Mouse (Mus musculus): ENCODE data around the gene Speer4f1. TPM values are rescaled to one million over a fixed set of nuclear protein-coding genes. Genes with fewer than 3 reads are reported as not detected.
A peak's percentile ranks its signal among the peaks of the same experiment; 100 is the strongest.
"Not testable (repeated sequence)": the region's sequence is repeated elsewhere in the genome, so short reads cannot be mapped to it uniquely, and the experiment has no call there.

Speer4f1 gene
- total and polyA plus RNA-seq, 2 experiments from 2014 or later: not detected

DNA sequence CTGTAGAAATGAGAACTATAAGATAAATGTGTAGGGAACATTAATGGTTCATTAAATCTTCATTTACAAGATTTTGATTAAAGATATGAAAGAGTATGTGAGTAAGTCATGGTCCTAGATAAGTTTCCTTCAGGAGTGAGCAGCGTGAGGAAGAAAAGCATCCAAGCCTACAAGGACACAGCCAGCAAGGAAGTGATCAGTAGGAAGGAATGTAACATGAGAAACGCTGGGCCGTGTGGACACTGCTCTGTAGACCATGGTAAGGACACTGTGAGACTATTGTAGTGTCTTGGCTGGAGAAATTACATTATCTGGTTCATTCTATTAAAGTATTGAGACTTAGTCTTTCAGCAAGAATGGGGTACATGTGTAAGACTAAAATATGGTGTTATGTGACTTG is 19.2 kb upstream of the Speer4f1 start:
- H3K9ac ChIP-seq: no peak overlapping the region
- H3K27ac ChIP-seq (ENCODE audit: low read depth, low read length): no peak overlapping the region
- no peak for ATAC-seq
- no peaks in the 10 kb centered on the region for H3K36me3 ChIP-seq (ENCODE audit: insufficient read depth)
- no peak overlapping the region for H3K4me2 ChIP-seq (ENCODE audit: low read depth)
- no peaks in the 10 kb centered on the region for H3K4me1 ChIP-seq (ENCODE audit: insufficient read depth)
- WGBS: 89% methylated on average over 3 of the region's 3 CpGs
- TF ChIP-seq CTCF (IDR thresholded peaks at IDR 0.05; ENCODE audit: low read depth): no peak
- no peaks in the 10 kb centered on the region for H3K27me3 ChIP-seq (ENCODE audit: insufficient read depth, low read length)
- no peaks in the 10 kb centered on the region for H3K9me3 ChIP-seq (ENCODE audit: low read length)
- no peak for DNase-seq
- no peak overlapping the region for H3K4me3 ChIP-seq (ENCODE audit: low read depth, low read length)

DNA sequence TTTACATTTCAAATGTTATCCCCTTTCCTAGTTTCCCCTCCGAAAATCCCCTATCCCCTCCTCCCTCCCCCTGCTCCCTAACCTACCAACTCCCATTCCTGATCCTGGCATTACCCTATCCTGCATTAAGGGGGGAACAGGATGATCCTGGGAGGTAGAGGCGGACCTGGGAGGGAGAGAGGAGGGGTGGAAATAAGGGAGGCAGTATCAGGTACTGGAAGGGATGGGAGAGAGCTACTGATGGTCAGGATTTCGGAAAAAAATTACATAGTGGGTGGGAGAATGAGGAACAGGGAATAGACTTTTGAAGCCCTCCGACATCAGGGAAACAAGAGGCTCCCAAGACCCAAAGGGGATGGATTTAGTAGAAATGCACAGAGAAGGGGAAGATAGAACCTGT is 7.8 kb upstream of the Speer4f1 start:
- H3K36me3 ChIP-seq (ENCODE audit: insufficient read depth); H3K27ac ChIP-seq (ENCODE audit: low read depth, low read length); DNase-seq; ATAC-seq; H3K4me1 ChIP-seq (ENCODE audit: insufficient read depth); H3K4me2 ChIP-seq (ENCODE audit: low read depth); H3K4me3 ChIP-seq (ENCODE audit: low read depth, low read length); H3K27me3 ChIP-seq (ENCODE audit: insufficient read depth, low read length); H3K9me3 ChIP-seq (ENCODE audit: low read length); H3K9ac ChIP-seq: not testable (repeated sequence)
- WGBS: 69% methylated on average over 4 of the region's 4 CpGs

DNA sequence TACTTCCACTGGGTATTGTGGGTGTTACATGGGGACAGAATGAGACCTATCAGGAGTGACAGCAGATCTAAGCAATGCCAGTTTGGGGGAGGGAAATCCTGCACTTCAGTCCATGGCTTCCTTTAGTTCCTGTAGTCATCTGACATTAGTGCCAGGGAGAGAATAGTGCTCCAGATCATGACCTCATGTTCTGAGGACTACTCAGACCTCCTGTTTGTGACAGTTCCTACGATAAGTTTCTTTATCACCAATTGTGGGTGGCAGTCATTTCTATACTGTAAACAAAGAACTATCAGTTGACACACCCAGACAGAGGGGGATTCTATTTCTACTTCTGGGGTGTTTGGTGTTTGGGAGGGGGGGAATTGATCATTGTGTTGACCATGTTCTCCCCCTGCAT is 578 bp downstream of the Speer4f1 start:
- H3K27me3 ChIP-seq (ENCODE audit: insufficient read depth, low read length): no peaks in the 10 kb centered on the region
- TF ChIP-seq CTCF (IDR thresholded peaks at IDR 0.05; ENCODE audit: low read depth): no peak
- DNase-seq (no peak), ATAC-seq (no peak)
- no peaks in the 10 kb centered on the region for H3K9me3 ChIP-seq (ENCODE audit: low read length)
- no peak overlapping the region for H3K27ac ChIP-seq (ENCODE audit: low read depth, low read length)
- no peaks in the 10 kb centered on the region for H3K36me3 ChIP-seq (ENCODE audit: insufficient read depth)
- H3K4me2 ChIP-seq (ENCODE audit: low read depth): no peak overlapping the region
- WGBS: 83% methylated on average over 1 of the region's 1 CpGs
- H3K9ac ChIP-seq: no peak overlapping the region
- H3K4me3 ChIP-seq (ENCODE audit: low read depth, low read length): no peak overlapping the region
- no peaks in the 10 kb centered on the region for H3K4me1 ChIP-seq (ENCODE audit: insufficient read depth)

DNA sequence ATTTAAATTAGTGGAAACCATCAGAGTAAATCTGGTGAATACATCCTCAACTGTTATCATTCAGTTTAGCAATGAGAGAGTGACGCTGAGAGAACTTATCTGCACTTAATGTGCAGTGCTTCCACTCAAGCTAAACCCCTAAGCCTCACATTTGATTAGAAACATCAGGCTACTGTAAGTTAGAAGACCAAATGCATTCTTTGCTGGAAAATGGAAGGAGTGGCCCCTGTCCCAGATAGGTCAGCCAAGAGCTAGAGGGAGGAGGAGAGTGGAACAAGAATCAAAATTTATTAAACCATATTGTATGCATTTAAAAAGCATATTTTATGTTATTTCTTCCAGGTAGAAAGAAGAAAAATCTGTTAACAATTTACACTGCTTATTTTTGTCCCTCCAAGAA is 14.0 kb downstream of the Speer4f1 start:
- no peak for ATAC-seq

DNA sequence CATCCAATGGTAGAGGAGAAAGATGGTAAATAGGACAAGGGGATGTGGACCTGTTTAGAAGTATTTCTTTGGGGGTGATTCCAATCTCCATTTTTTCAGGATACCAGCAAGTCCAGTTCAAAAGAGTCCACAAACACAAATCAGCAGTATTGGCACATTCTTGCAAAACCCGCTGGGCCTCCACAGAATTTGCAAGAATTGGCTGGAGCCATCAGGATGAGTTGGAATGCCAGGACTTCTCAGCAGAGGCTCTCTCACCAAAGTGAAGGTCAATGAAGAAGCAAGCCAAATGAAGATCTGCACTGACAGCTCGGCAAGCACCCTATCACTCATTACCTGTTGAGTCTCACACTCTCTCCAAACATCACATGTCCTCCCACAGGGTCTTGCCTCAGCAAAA is 19.7 kb downstream of the Speer4f1 start:
- H3K4me2 ChIP-seq (ENCODE audit: low read depth): no peak overlapping the region
- no peak for DNase-seq
- no peaks in the 10 kb centered on the region for H3K36me3 ChIP-seq (ENCODE audit: insufficient read depth)
- no peak overlapping the region for H3K27ac ChIP-seq (ENCODE audit: low read depth, low read length)
- H3K9me3 ChIP-seq (ENCODE audit: low read length): no peaks in the 10 kb centered on the region
- ATAC-seq: no peak
- H3K4me3 ChIP-seq (ENCODE audit: low read depth, low read length): no peak overlapping the region
- 84% methylated on average over 2 of the region's 2 CpGs for WGBS
- no peak overlapping the region for H3K9ac ChIP-seq
- H3K4me1 ChIP-seq (ENCODE audit: insufficient read depth): no peaks in the 10 kb centered on the region
- no peaks in the 10 kb centered on the region for H3K27me3 ChIP-seq (ENCODE audit: insufficient read depth, low read length)
- no peak for TF ChIP-seq CTCF (IDR thresholded peaks at IDR 0.05; ENCODE audit: low read depth)

More for the DNA sequence above, 14.0 kb downstream of the Speer4f1 start:
- TF ChIP-seq CTCF (IDR thresholded peaks at IDR 0.05; ENCODE audit: low read depth): no peak
- H3K9ac ChIP-seq: no peak overlapping the region
- H3K9me3 ChIP-seq (ENCODE audit: low read length): no peaks in the 10 kb centered on the region
- no peak overlapping the region for H3K4me3 ChIP-seq (ENCODE audit: low read depth, low read length)
- no peaks in the 10 kb centered on the region for H3K27me3 ChIP-seq (ENCODE audit: insufficient read depth, low read length)
- H3K4me2 ChIP-seq (ENCODE audit: low read depth): no peak overlapping the region
- no peak overlapping the region for H3K27ac ChIP-seq (ENCODE audit: low read depth, low read length)
- no peaks in the 10 kb centered on the region for H3K4me1 ChIP-seq (ENCODE audit: insufficient read depth)
- no peaks in the 10 kb centered on the region for H3K36me3 ChIP-seq (ENCODE audit: insufficient read depth)
- no peak for DNase-seq
- WGBS: 80% methylated on average over 1 of the region's 1 CpGs

DNA sequence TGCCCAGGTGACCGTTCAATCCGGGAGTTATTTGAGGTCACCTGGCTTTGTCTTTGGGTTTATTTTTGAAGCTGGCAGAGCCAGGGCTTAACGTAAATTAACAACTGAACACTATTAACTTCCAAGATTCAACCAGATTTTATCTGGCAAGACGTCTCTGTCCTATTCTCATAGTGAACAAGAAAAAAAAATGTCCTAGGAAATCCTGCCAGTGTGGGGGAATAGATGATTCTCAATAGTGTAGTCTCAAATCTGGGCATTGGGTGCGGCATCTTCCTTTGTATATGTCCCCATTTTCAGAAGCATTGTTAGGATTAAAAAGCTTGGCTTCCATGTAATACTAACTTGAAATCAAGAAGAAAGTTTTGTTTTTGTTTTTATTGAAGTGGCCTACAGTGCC is 20.8 kb downstream of the Speer4f1 start:
- WGBS: 81% methylated on average over 5 of the region's 5 CpGs
- Histone ChIP-seq H3K27me3 (ENCODE audit: insufficient read depth, low read length) (no peaks in the 10 kb centered on the region), H3K4me1 (ENCODE audit: insufficient read depth) (0 out of 2 replicates have a peak, but pooled peaks cover 2% of the 10 kb centered on the region), H3K9ac (no peak overlapping the region), H3K36me3 (ENCODE audit: insufficient read depth) (no peaks in the 10 kb centered on the region), H3K4me3 (ENCODE audit: low read depth, low read length) (no peak overlapping the region), H3K4me2 (ENCODE audit: low read depth) (no peak overlapping the region), H3K9me3 (ENCODE audit: low read length) (no peaks in the 10 kb centered on the region), H3K27ac (ENCODE audit: low read depth, low read length) (no peak overlapping the region)
- ATAC-seq (no peak), DNase-seq (no peak)
- no peak for TF ChIP-seq CTCF (IDR thresholded peaks at IDR 0.05; ENCODE audit: low read depth)

DNA sequence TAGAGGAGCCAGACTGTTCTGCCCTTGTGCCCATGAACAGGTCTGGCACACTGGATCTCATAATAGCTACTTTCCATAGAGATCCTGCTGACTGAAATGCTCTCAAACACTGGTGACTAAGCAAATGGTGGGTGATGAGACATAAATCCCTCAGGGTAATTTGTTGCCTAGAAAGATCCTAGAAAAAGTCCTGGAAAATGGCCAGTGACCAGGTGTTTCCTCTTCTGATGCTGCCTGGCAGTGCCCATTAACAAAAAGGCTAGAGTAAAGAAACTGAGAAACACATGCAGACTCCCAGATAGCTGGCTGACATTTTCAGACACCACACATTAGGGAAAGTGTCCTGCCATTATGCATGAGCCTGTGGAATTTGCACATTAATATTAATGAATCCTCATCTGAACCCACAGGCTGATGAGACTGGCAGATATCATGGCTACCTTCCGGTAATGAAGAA is 24.0 kb downstream of the Speer4f1 start:
- ATAC-seq (peak; percentile 60), DNase-seq (peak; percentile 72)
- H3K36me3 ChIP-seq (ENCODE audit: insufficient read depth): no peaks in the 10 kb centered on the region
- H3K4me1 ChIP-seq (ENCODE audit: insufficient read depth): 0 out of 2 replicates have a peak, but pooled peaks cover 2% of the 10 kb centered on the region
- H3K27ac ChIP-seq (ENCODE audit: low read depth, low read length): no peak overlapping the region
- H3K4me2 ChIP-seq (ENCODE audit: low read depth): no peak overlapping the region
- WGBS: 37% methylated on average over 1 of the region's 1 CpGs
- H3K9me3 ChIP-seq (ENCODE audit: low read length): no peaks in the 10 kb centered on the region
- no peak for TF ChIP-seq CTCF (IDR thresholded peaks at IDR 0.05; ENCODE audit: low read depth)
- no peak overlapping the region for H3K4me3 ChIP-seq (ENCODE audit: low read depth, low read length)
- H3K27me3 ChIP-seq (ENCODE audit: insufficient read depth, low read length): no peaks in the 10 kb centered on the region
- no peak overlapping the region for H3K9ac ChIP-seq

Data from forebrain, postnatal 0 days (tissue).